Mouse (Mus musculus): ENCODE results near the gene D030056L22Rik.

The D030056L22Rik gene

GRCm38 (mm10) chr19:18766399-18766798 is 53.4 kb downstream of the D030056L22Rik start:
- POLR2A ChIA-PET = interaction anchor here in 1 of 4 experiments (0.5 kb wide), 1 partner anchor 1318 kb away, joined by 8 read pairs; no protein-coding TSS in a partner anchor
- CTCF ChIA-PET = interaction anchor here in 1 of 4 experiments (0.6 kb wide), 1 partner anchor 55 kb away, joined by 4 read pairs; no protein-coding TSS in a partner anchor
